Mouse (Mus musculus) MEL (cell line): ENCODE measurements around the gene Fbxo21. TPM values are rescaled to one million over a fixed set of nuclear protein-coding genes. Genes with fewer than 3 reads are reported as not detected.

Experiments
- DNase-seq: peaks from one replicate; pipeline ENCODE4 v3.0.0; 2011; ENCODE audit warnings: low read depth, low spot score
- H3K27ac ChIP-seq: 2 replicates; pipeline ENCODE4 v1.5.1; 2012; ENCODE audit warnings: low read depth, mild to moderate bottlenecking, control low read depth, low read length, moderate library complexity; ENCODE audit not compliant: control insufficient read depth
- H3K27me3 ChIP-seq, 2 experiments: fragments of 150-350 bp in 1 of 2; sonication (generic) in 1 of 2; 2 replicates each; pipeline ENCODE4 v1.6.1; 2012; ENCODE audit warnings: low read length in 2 of 2, mild to moderate bottlenecking in 2 of 2, improper control_type of control experiment in 1 of 2, moderate library complexity in 1 of 2; ENCODE audit not compliant: insufficient read depth in 2 of 2, control insufficient read depth in 1 of 2
- H3K36me3 ChIP-seq, 2 experiments: 2 replicates each; pipeline ENCODE4 v1.6.1; 2012 to 2014; ENCODE audit warnings: low read length in 2 of 2, improper control_type of control experiment in 1 of 2, inconsistent platforms in 1 of 2, mild to moderate bottlenecking in 1 of 2; ENCODE audit not compliant: insufficient read depth in 2 of 2, control insufficient read depth in 1 of 2
- H3K4me1 ChIP-seq, 2 experiments: fragments of 150-350 bp in 1 of 2; sonication (generic) in 1 of 2; 2 replicates each; pipeline ENCODE4 v1.6.1; 2012; ENCODE audit warnings: low read length in 2 of 2, improper control_type of control experiment in 1 of 2, mild to moderate bottlenecking in 1 of 2; ENCODE audit not compliant: insufficient read depth in 2 of 2, control insufficient read depth in 1 of 2
- H3K4me3 ChIP-seq, 2 experiments: fragments of 150-350 bp in 1 of 2; sonication (generic) in 1 of 2; 2 replicates each; pipeline ENCODE4 v1.5.1; 2012; ENCODE audit warnings: low read depth in 2 of 2, low read length in 2 of 2, mild to moderate bottlenecking in 2 of 2, moderate library complexity in 2 of 2, control low read depth in 1 of 2, improper control_type of control experiment in 1 of 2; ENCODE audit not compliant: control insufficient read depth in 1 of 2, insufficient read depth in 1 of 2
- H3K79me2 ChIP-seq: 2 replicates; pipeline ENCODE4 v1.6.1; 2012; ENCODE audit warnings: mild to moderate bottlenecking, low read length, moderate library complexity; ENCODE audit not compliant: control insufficient read depth, poor library complexity, insufficient read depth
- H3K9ac ChIP-seq: 2 replicates; pipeline ENCODE4 v1.6.1; 2012; ENCODE audit warnings: low read depth, mild to moderate bottlenecking, control low read depth, low read length, moderate library complexity; ENCODE audit not compliant: control insufficient read depth, poor library complexity, severe bottlenecking
- H3K9me3 ChIP-seq: fragments of 150-350 bp; sonication (generic); replicated peaks from 2 replicates; pipeline ENCODE4 v1.6.1; 2012; ENCODE audit warnings: mild to moderate bottlenecking, low read length, improper control_type of control experiment, moderate library complexity; ENCODE audit not compliant: insufficient read depth
- BHLHE40 ChIP-seq: IDR thresholded peaks from 2 replicates; pipeline ENCODE4 v1.6.1; 2012; ENCODE audit warnings: low read depth, mild to moderate bottlenecking, inconsistent platforms, low read length, improper control_type of control experiment, borderline replicate concordance
- CHD1 ChIP-seq: IDR thresholded peaks from 2 replicates; pipeline ENCODE4 v1.6.1; 2012; ENCODE audit warnings: low read depth, mild to moderate bottlenecking, inconsistent platforms, low read length, improper control_type of control experiment
- CHD2 ChIP-seq: IDR thresholded peaks from 2 replicates; pipeline ENCODE4 v1.6.1; 2011; ENCODE audit warnings: low read length, improper control_type of control experiment
- CTCF ChIP-seq, 3 experiments: IDR thresholded peaks in 2 of 3; conservative IDR thresholded peaks in 1 of 3; 2 replicates each; pipeline ENCODE4 v1.5.1; 2011 to 2012; ENCODE audit warnings: low read length in 3 of 3, low read depth in 2 of 3, mild to moderate bottlenecking in 2 of 3, improper control_type of control experiment in 1 of 3, inconsistent platforms in 1 of 3, mixed read lengths in 1 of 3, moderate library complexity in 1 of 3; ENCODE audit not compliant: control insufficient read depth in 1 of 3, insufficient read depth in 1 of 3, poor library complexity in 1 of 3, severe bottlenecking in 1 of 3
- E2F4 ChIP-seq: IDR thresholded peaks from 2 replicates; pipeline ENCODE4 v1.6.1; 2011; ENCODE audit warnings: low read depth, low read length, improper control_type of control experiment, borderline replicate concordance
- ELF1 ChIP-seq: IDR thresholded peaks from 2 replicates; pipeline ENCODE4 v1.6.1; 2014; ENCODE audit warnings: low read depth, mild to moderate bottlenecking, inconsistent platforms, low read length, improper control_type of control experiment, moderate library complexity
- EP300 ChIP-seq, 2 experiments: IDR thresholded peaks; 2 replicates each; pipeline ENCODE4 v1.6.1; 2011; ENCODE audit warnings: improper control_type of control experiment in 2 of 2, low read length in 2 of 2, low read depth in 1 of 2, mild to moderate bottlenecking in 1 of 2
- ETS1 ChIP-seq: IDR thresholded peaks from 2 replicates; pipeline ENCODE4 v1.6.1; 2012; ENCODE audit warnings: low read depth, mild to moderate bottlenecking, inconsistent platforms, low read length, improper control_type of control experiment, moderate library complexity
- GABPA ChIP-seq: IDR thresholded peaks from 2 replicates; pipeline ENCODE4 v1.6.1; 2012; ENCODE audit warnings: low read depth, mild to moderate bottlenecking, inconsistent platforms, low read length, improper control_type of control experiment, moderate library complexity
- JUND ChIP-seq: IDR thresholded peaks from 2 replicates; pipeline ENCODE4 v1.6.1; 2011; ENCODE audit warnings: low read depth, mild to moderate bottlenecking, improper control_type of control experiment, low read length
- MAFK ChIP-seq: IDR thresholded peaks from 2 replicates; pipeline ENCODE4 v1.6.1; 2011; ENCODE audit warnings: low read depth, mild to moderate bottlenecking, low read length, improper control_type of control experiment, borderline replicate concordance
- MAZ ChIP-seq: IDR thresholded peaks from 2 replicates; pipeline ENCODE4 v1.6.1; 2012; ENCODE audit warnings: low read depth, mild to moderate bottlenecking, inconsistent platforms, low read length, improper control_type of control experiment
- MEF2A ChIP-seq: IDR thresholded peaks from 2 replicates; pipeline ENCODE4 v1.6.1; 2014; ENCODE audit warnings: low read depth, mild to moderate bottlenecking, inconsistent platforms, low read length, improper control_type of control experiment; ENCODE audit not compliant: poor library complexity, insufficient replicate concordance, severe bottlenecking; ENCODE audit errors: extremely low read depth
- MYC ChIP-seq: IDR thresholded peaks from 2 replicates; pipeline ENCODE4 v1.6.1; 2011; ENCODE audit warnings: low read depth, mild to moderate bottlenecking, low read length, improper control_type of control experiment, moderate library complexity
- RAD21 ChIP-seq: IDR thresholded peaks from 2 replicates; pipeline ENCODE4 v1.6.1; 2011; ENCODE audit warnings: mild to moderate bottlenecking, low read depth, low read length, improper control_type of control experiment
- RCOR1 ChIP-seq: IDR thresholded peaks from 2 replicates; pipeline ENCODE4 v1.6.1; 2012; ENCODE audit warnings: low read depth, mild to moderate bottlenecking, inconsistent platforms, low read length, improper control_type of control experiment
- SMC3 ChIP-seq: IDR thresholded peaks from 2 replicates; pipeline ENCODE4 v1.6.1; 2011; ENCODE audit warnings: low read depth, low read length, improper control_type of control experiment
- TBP ChIP-seq: IDR thresholded peaks from 2 replicates; pipeline ENCODE4 v1.8.0; 2011; ENCODE audit warnings: low read depth, low read length, improper control_type of control experiment
- TCF12 ChIP-seq: IDR thresholded peaks from 2 replicates; pipeline ENCODE4 v1.6.1; 2014; ENCODE audit warnings: low read depth, mild to moderate bottlenecking, inconsistent platforms, low read length, improper control_type of control experiment, moderate library complexity
- ZKSCAN1 ChIP-seq: IDR thresholded peaks from 2 replicates; pipeline ENCODE4 v1.6.1; 2012; ENCODE audit warnings: low read depth, mild to moderate bottlenecking, inconsistent platforms, low read length, improper control_type of control experiment, moderate library complexity
- ZNF384 ChIP-seq: IDR thresholded peaks from 2 replicates; pipeline ENCODE4 v1.6.1; 2012; ENCODE audit warnings: low read depth, mild to moderate bottlenecking, inconsistent platforms, low read length, improper control_type of control experiment
- polyA plus RNA-seq, 2 experiments: library from polyadenylated mRNA; stranded (reverse) in 1 of 2; unstranded in 1 of 2; fragments of >175 nt in 1 of 2; fragments of >200 nt in 1 of 2; gene quantifications; 2 replicates each; pipeline versions ENCODE4 v1.2.1 to v1.2.4; 2012; ENCODE audit warnings: low replicate concordance in 2 of 2, low read depth in 1 of 2; ENCODE audit not compliant: insufficient read length in 2 of 2, insufficient read depth in 1 of 2, missing spikeins in 1 of 2
- total RNA-seq: library from RNA; depleted of rRNA; stranded (reverse); fragments of 300-350 nt; gene quantifications from 2 replicates; pipeline ENCODE4 v1.2.3, GENCODE M21; 2012

Fbxo21 gene
- total and polyA plus RNA-seq, 3 experiments, result 10.4 to 20.5 TPM; not detected in 1

DNA sequence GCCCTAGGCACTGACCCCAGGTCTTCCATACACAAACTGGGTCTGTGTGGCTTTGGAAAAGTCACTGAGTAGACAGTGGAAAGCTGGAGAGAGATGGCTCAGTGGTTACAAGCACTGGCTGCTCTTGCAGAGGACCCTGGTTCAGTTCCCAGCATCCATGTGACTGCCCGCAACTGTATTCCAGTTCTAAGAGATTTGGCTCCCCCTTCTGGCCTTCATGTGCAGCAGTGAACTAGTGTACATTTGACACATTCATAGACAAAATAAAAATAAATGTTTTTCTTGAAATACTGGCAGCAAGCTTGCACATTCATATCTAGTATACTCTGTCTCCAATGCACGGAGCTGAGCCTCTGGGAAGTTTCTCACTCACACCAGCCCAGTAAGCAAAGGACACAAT is 48.0 kb upstream of the Fbxo21 start:
- H3K4me3 ChIP-seq, result no peak overlapping the region

DNA sequence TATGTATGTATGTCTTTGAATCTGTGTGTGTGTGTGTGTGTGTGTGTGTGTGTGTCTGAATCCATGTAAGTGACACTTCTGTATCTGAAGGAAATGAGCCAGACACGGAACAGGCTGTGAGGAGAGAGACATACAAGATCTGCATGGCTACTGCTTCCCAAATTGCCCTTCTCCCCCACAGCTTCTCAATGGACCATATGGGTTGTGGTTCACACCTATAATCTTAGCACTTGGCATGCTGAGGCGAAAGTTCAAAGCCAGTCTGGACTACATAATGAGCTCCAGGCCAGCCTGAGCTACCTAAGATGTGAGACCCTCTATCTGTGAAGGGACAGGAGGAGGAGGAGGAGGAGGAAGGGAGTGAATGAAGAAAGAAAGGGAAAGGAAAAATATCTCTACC is 44.3 kb upstream of the Fbxo21 start:
- H3K79me2 ChIP-seq, result no peaks in the 10 kb centered on the region
- no peak overlapping the region for H3K27ac ChIP-seq
- H3K4me3 ChIP-seq, result no peak overlapping the region
- no peak overlapping the region for H3K9ac ChIP-seq
- TF ChIP-seq CTCF (IDR thresholded peaks at IDR 0.05 in 2 of 3, conservative IDR thresholded peaks at IDR 0.05 in 1 of 3; ENCODE audit: control insufficient read depth in 1 of 3, insufficient read depth in 1 of 3, low read depth in 2 of 3, low read length in 3 of 3, poor library complexity in 1 of 3, severe bottlenecking in 1 of 3) (no peak), GABPA (no peak), EP300 (IDR thresholded peaks at IDR 0.05; ENCODE audit: low read depth in 1 of 2, low read length in 2 of 2) (no peak), ETS1 (no peak), E2F4 (no peak), ZKSCAN1 (no peak), MEF2A (no peak), CHD1 (no peak), RCOR1 (no peak), TCF12 (no peak), CHD2 (no peak), ELF1 (no peak), MAFK (no peak), TBP (no peak), SMC3 (no peak), MAZ (no peak), MYC (no peak), ZNF384 (no peak), BHLHE40 (no peak), JUND (no peak)
- no peaks in the 10 kb centered on the region for H3K36me3 ChIP-seq
- no peaks in the 10 kb centered on the region for H3K9me3 ChIP-seq
- H3K4me1 ChIP-seq, result no peaks in the 10 kb centered on the region
- DNase-seq, result no peak
- no peaks in the 10 kb centered on the region for H3K27me3 ChIP-seq

More for the DNA sequence above, 48.0 kb upstream of the Fbxo21 start:
- no peaks in the 10 kb centered on the region for H3K9me3 ChIP-seq
- peak; percentile 17 for DNase-seq
- no peaks in the 10 kb centered on the region for H3K79me2 ChIP-seq
- no peak overlapping the region for H3K9ac ChIP-seq
- no peak for TF ChIP-seq BHLHE40
- no peak for TF ChIP-seq TCF12
- peak; percentile 18 for TF ChIP-seq RAD21
- peak in 2 of 3 experiments; percentile 7 to 34; a peak in 2 of 6 replicates for TF ChIP-seq CTCF (IDR thresholded peaks at IDR 0.05 in 2 of 3, conservative IDR thresholded peaks at IDR 0.05 in 1 of 3; ENCODE audit: control insufficient read depth in 1 of 3, insufficient read depth in 1 of 3, low read depth in 2 of 3, low read length in 3 of 3, poor library complexity in 1 of 3, severe bottlenecking in 1 of 3)
- no peaks in the 10 kb centered on the region for H3K27me3 ChIP-seq
- H3K27ac ChIP-seq, result no peak overlapping the region
- H3K36me3 ChIP-seq, result no peaks in the 10 kb centered on the region
- no peaks in the 10 kb centered on the region for H3K4me1 ChIP-seq
